Mouse (Mus musculus): ENCODE measurements around the gene Efcab11. TPM values are rescaled to one million over a fixed set of nuclear protein-coding genes. Genes with fewer than 3 reads are reported as not detected.

The Efcab11 gene
- polyA plus RNA-seq, 1 experiment from 2014 or later: 3.6 TPM

DNA sequence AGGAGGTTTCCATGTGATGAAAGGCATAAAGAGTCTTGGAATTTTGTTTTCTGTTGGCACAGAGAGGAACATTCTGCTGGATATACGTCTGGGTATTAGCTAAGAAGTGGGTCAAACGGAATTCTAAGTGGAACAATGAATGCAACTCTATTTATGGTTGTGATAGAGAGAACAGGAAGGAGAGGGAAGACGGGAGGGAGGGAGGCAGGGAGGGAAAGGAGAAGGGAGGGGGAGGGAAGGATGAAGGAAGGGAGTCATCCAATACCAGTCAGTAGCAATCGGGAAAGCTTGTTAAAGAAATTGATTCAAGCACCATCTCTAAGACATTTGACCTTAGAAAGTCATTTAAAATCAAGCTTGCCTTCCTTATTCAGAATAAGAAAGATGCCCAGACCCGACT lies 172.0 kb downstream of the Efcab11 start:
- Histone ChIP-seq H3K4me2 (replicated peaks; ENCODE audit: low read depth) (no peak overlapping the region), H3K4me1 (replicated peaks; ENCODE audit: control insufficient read depth, insufficient read depth) (no peaks in the 10 kb centered on the region), H3K27ac (replicated peaks) (no peak overlapping the region), H3K4me3 (ENCODE audit: low read depth, low read length) (no peak overlapping the region), H3K9me3 (ENCODE audit: control insufficient read depth, low read length) (no peaks in the 10 kb centered on the region), H3K27me3 (ENCODE audit: control insufficient read depth, insufficient read depth, low read length) (no peaks in the 10 kb centered on the region), H3K9ac (ENCODE audit: low read length) (no peak overlapping the region), H3K36me3 (ENCODE audit: control insufficient read depth, insufficient read depth, low read length) (no peaks in the 10 kb centered on the region)
- ATAC-seq (ENCODE audit: low FRiP score, low TSS enrichment) (no peak), DNase-seq (ENCODE audit: low spot score) (no peak)
- WGBS: 38% methylated on average over 5 of the region's 5 CpGs
- TF ChIP-seq EP300 (optimal IDR thresholded peaks at IDR 0.05): no peak
- TF ChIP-seq CTCF (IDR thresholded peaks at IDR 0.05; ENCODE audit: low read depth): no peak

DNA sequence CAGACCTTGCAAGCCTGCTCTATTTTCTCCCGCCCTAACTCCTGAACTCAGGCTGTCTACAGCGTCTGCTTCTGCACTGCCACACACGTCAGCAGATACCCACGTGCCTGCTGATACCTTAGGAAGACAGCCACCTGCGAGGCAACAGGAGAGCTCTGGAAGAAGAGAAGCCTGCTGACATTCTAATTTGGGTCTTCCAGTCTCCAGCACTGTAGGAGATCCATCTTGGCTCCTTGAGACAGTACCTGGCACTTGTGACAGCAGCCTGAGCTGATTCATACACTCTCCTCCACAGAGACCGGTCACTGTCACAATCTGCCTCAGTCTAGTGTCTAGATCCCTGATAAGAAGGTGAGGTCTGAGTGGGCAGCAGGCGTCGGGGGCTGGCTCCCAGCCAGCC lies 182.0 kb downstream of the Efcab11 start:
- Histone ChIP-seq H3K9ac (ENCODE audit: low read length) (no peak overlapping the region), H3K27ac (replicated peaks) (no peak overlapping the region), H3K9me3 (ENCODE audit: control insufficient read depth, low read length) (no peaks in the 10 kb centered on the region), H3K4me1 (replicated peaks; ENCODE audit: control insufficient read depth, insufficient read depth) (no peaks in the 10 kb centered on the region), H3K4me2 (replicated peaks; ENCODE audit: low read depth) (no peak overlapping the region), H3K36me3 (ENCODE audit: control insufficient read depth, insufficient read depth, low read length) (no peaks in the 10 kb centered on the region), H3K4me3 (ENCODE audit: low read depth, low read length) (no peak overlapping the region), H3K27me3 (ENCODE audit: control insufficient read depth, insufficient read depth, low read length) (no peaks in the 10 kb centered on the region)
- ATAC-seq (ENCODE audit: low FRiP score, low TSS enrichment) (no peak), DNase-seq (ENCODE audit: low spot score) (no peak)
- 85% methylated on average over 8 of the region's 8 CpGs for WGBS
- TF ChIP-seq EP300 (optimal IDR thresholded peaks at IDR 0.05) (no peak), CTCF (IDR thresholded peaks at IDR 0.05; ENCODE audit: low read depth) (no peak)

DNA sequence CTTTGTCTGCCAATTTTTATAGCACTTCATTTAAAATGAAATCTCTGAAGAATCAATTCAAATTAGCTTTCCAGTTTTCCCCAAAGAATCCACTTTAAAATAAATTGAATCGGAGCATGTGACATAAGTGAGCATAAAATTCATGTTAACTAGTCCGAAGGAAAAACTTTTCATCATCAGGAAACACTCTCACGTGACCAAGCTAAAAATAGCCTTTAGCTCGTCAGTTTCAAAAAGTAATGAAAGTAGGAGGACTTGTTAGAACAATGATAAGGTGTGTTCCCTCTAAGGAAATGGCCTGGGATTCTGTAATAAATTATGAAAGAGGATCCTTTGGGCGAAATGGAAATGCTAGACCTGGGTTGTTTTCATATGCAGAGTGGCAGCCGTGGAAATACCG lies 183.9 kb downstream of the Efcab11 start:
- no peak for ATAC-seq (ENCODE audit: low FRiP score, low TSS enrichment)
- no peak for DNase-seq (ENCODE audit: low spot score)
- Histone ChIP-seq H3K27me3 (ENCODE audit: control insufficient read depth, insufficient read depth, low read length) (no peaks in the 10 kb centered on the region), H3K27ac (replicated peaks) (no peak overlapping the region), H3K9me3 (ENCODE audit: control insufficient read depth, low read length) (no peaks in the 10 kb centered on the region), H3K36me3 (ENCODE audit: control insufficient read depth, insufficient read depth, low read length) (no peaks in the 10 kb centered on the region), H3K4me3 (ENCODE audit: low read depth, low read length) (no peak overlapping the region), H3K9ac (ENCODE audit: low read length) (no peak overlapping the region), H3K4me1 (replicated peaks; ENCODE audit: control insufficient read depth, insufficient read depth) (no peaks in the 10 kb centered on the region), H3K4me2 (replicated peaks; ENCODE audit: low read depth) (no peak overlapping the region)
- WGBS: 61% methylated on average over 7 of the region's 7 CpGs
- TF ChIP-seq EP300 (optimal IDR thresholded peaks at IDR 0.05) (no peak), CTCF (IDR thresholded peaks at IDR 0.05; ENCODE audit: low read depth) (no peak)

DNA sequence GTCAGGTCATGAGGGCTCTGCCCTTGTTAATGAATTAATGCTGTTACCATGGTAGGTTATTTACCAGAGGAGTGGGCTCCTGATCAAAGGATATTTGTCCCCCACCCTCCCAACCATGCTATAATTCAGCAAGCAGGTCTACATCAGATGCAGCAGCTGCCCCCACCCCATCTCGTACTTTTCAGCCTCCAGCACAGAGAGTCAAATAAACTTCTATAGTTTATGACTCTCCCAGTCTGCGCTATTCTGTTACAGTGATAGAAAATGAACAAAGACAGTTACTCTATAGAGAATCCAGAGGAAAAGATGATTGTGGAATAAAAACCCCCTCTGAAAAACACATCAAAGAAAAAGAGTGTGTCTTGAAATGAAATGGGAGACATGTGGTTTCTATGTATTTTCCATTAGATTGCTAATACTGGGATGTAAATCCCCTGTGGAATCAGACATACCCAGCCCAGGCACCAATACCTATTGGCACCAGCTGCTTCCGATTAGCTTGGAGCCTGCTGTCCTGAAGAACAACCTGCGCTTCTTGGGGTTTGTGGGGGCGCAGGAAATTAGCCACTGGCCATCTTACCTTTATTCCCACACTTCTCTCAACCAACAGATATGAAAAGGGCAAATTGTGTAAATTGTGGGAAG lies 184.7 kb downstream of the Efcab11 start:
- 84% methylated on average over 5 of the region's 5 CpGs for WGBS

DNA sequence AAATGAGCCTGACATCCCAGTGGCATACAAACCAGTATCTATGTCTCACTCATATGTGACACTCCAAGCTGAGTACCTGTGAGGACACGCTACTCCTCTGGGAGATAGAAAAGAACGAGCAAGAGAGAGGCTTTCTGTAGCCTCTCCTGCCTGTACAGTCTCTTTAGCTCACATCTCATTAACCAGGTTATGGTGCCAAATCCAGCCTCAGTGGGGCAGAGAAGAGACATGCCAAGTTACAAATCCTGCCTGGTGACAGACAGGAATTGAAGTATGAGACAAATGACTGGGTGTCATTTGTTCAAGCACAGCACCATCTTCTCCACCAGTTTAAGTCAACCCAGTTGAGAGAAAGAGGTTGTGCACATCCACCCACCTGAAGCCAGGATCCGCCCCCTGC lies 190.2 kb downstream of the Efcab11 start:
- Histone ChIP-seq H3K27ac (replicated peaks) (no peak overlapping the region), H3K9ac (ENCODE audit: low read length) (no peak overlapping the region), H3K4me3 (ENCODE audit: low read depth, low read length) (no peak overlapping the region), H3K4me2 (replicated peaks; ENCODE audit: low read depth) (no peak overlapping the region), H3K36me3 (ENCODE audit: control insufficient read depth, insufficient read depth, low read length) (no peaks in the 10 kb centered on the region), H3K9me3 (ENCODE audit: control insufficient read depth, low read length) (no peaks in the 10 kb centered on the region), H3K27me3 (ENCODE audit: control insufficient read depth, insufficient read depth, low read length) (no peaks in the 10 kb centered on the region), H3K4me1 (replicated peaks; ENCODE audit: control insufficient read depth, insufficient read depth) (no peaks in the 10 kb centered on the region)
- TF ChIP-seq CTCF (IDR thresholded peaks at IDR 0.05; ENCODE audit: low read depth): no peak
- no peak for TF ChIP-seq EP300 (optimal IDR thresholded peaks at IDR 0.05)
- ATAC-seq (ENCODE audit: low FRiP score, low TSS enrichment) (no peak), DNase-seq (ENCODE audit: low spot score) (no peak)
- 85% methylated on average over 3 of the region's 3 CpGs for WGBS

More for the DNA sequence above, 184.7 kb downstream of the Efcab11 start:
- Histone ChIP-seq H3K4me1 (replicated peaks; ENCODE audit: control insufficient read depth, insufficient read depth) (no peaks in the 10 kb centered on the region), H3K9me3 (ENCODE audit: control insufficient read depth, low read length) (no peaks in the 10 kb centered on the region), H3K4me3 (ENCODE audit: low read depth, low read length) (no peak overlapping the region), H3K27ac (replicated peaks) (no peak overlapping the region), H3K27me3 (ENCODE audit: control insufficient read depth, insufficient read depth, low read length) (no peaks in the 10 kb centered on the region), H3K9ac (ENCODE audit: low read length) (no peak overlapping the region), H3K4me2 (replicated peaks; ENCODE audit: low read depth) (no peak overlapping the region), H3K36me3 (ENCODE audit: control insufficient read depth, insufficient read depth, low read length) (no peaks in the 10 kb centered on the region)
- TF ChIP-seq EP300 (optimal IDR thresholded peaks at IDR 0.05) (no peak), CTCF (IDR thresholded peaks at IDR 0.05; ENCODE audit: low read depth) (no peak)
- no peak for ATAC-seq (ENCODE audit: low FRiP score, low TSS enrichment)
- DNase-seq (ENCODE audit: low spot score): no peak

DNA sequence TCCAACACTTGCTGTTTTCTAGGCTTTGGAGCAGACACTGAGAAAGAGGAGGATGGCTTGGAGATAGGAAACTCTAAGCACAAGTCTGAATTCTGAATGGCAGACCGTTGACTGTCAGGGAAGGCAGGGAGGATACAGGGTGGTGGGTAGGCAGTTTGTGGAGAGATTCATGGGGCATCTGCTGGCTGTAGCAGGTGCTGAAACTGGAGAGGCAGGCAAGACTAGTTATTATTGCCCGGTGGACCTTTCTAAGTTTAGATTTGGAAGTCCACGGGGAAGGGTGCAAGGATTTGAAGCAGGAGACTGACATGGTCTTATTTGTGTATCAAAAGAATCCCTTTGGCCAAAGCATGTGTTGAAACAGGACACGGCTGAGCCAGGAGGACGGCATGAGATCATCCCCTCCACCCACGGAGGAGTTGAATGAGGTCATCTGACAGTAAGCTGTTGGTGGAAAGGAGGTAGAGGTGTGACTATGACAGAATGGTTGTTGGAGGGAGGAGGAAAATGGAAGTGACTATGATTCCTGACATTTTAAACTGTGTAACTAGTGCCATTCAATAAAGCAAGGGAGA lies 197.7 kb downstream of the Efcab11 start:
- Histone ChIP-seq H3K9me3 (ENCODE audit: control insufficient read depth, low read length) (no peaks in the 10 kb centered on the region), H3K4me1 (replicated peaks; ENCODE audit: control insufficient read depth, insufficient read depth) (no peaks in the 10 kb centered on the region), H3K27me3 (ENCODE audit: control insufficient read depth, insufficient read depth, low read length) (no peaks in the 10 kb centered on the region), H3K9ac (ENCODE audit: low read length) (no peak overlapping the region), H3K36me3 (ENCODE audit: control insufficient read depth, insufficient read depth, low read length) (no peaks in the 10 kb centered on the region), H3K4me3 (ENCODE audit: low read depth, low read length) (no peak overlapping the region), H3K27ac (replicated peaks) (no peak overlapping the region), H3K4me2 (replicated peaks; ENCODE audit: low read depth) (no peak overlapping the region)
- DNase-seq (ENCODE audit: low spot score) (no peak), ATAC-seq (ENCODE audit: low FRiP score, low TSS enrichment) (no peak)
- TF ChIP-seq EP300 (optimal IDR thresholded peaks at IDR 0.05): no peak
- no peak for TF ChIP-seq CTCF (IDR thresholded peaks at IDR 0.05; ENCODE audit: low read depth)
- 56% methylated on average over 6 of the region's 6 CpGs for WGBS
